Mouse (Mus musculus) CH12.LX (cell line): ENCODE data around the gene Brat1. TPM values are rescaled to one million over a fixed set of nuclear protein-coding genes. Genes with fewer than 3 reads are reported as not detected.

Experiments
- DNase-seq: peaks from one replicate; pipeline ENCODE4 v3.0.0-alpha.2; 2013; ENCODE audit errors: extremely low read depth
- H3K27ac ChIP-seq: 2 replicates; pipeline ENCODE4 v1.5.1; 2012; ENCODE audit warnings: low read depth, mild to moderate bottlenecking, control low read depth, moderate library complexity; ENCODE audit not compliant: insufficient read depth
- H3K27me3 ChIP-seq: replicated peaks from 2 replicates; pipeline ENCODE3; 2012; ENCODE audit warnings: inconsistent platforms
- H3K36me3 ChIP-seq, 2 experiments: replicated peaks in 1 of 2; 2 replicates each; pipeline versions ENCODE3 to v1.6.1; 2012; ENCODE audit warnings: inconsistent platforms in 1 of 2, low read length in 1 of 2, mild to moderate bottlenecking in 1 of 2, mixed read lengths in 1 of 2, moderate library complexity in 1 of 2; ENCODE audit not compliant: control insufficient read depth in 1 of 2, insufficient read depth in 1 of 2
- H3K4me1 ChIP-seq, 2 experiments: 2 replicates each; pipeline ENCODE4 v1.6.1; 2012; ENCODE audit warnings: inconsistent platforms in 1 of 2, moderate library complexity in 1 of 2; ENCODE audit not compliant: insufficient read depth in 2 of 2, control insufficient read depth in 1 of 2
- H3K4me2 ChIP-seq: 2 replicates; pipeline ENCODE4 v1.6.1; 2012; ENCODE audit warnings: low read depth, mild to moderate bottlenecking, control low read depth; ENCODE audit not compliant: poor library complexity, insufficient read depth, severe bottlenecking
- H3K4me3 ChIP-seq, 3 experiments: fragments of 150-350 bp in 1 of 3; sonication (generic) in 1 of 3; replicated peaks in 1 of 3; 2 replicates each; pipeline versions ENCODE3 to v1.5.1; 2011 to 2012; ENCODE audit warnings: low read depth in 2 of 3, low read length in 2 of 3, mild to moderate bottlenecking in 2 of 3, moderate library complexity in 2 of 3, control low read depth in 1 of 3, improper control_type of control experiment in 1 of 3, inconsistent platforms in 1 of 3, mixed read lengths in 1 of 3; ENCODE audit not compliant: poor library complexity in 1 of 3
- H3K79me2 ChIP-seq: replicated peaks from 2 replicates; pipeline ENCODE4 v1.6.1; 2012; ENCODE audit warnings: mild to moderate bottlenecking, moderate library complexity; ENCODE audit not compliant: control insufficient read depth, poor library complexity, insufficient read depth, severe bottlenecking; ENCODE audit errors: extremely low read depth
- H3K9ac ChIP-seq: 2 replicates; pipeline ENCODE4 v1.6.1; 2012; ENCODE audit warnings: low read depth, mild to moderate bottlenecking, control low read depth, moderate library complexity; ENCODE audit not compliant: insufficient read depth
- H3K9me3 ChIP-seq: replicated peaks from 2 replicates; pipeline ENCODE3; 2012; ENCODE audit warnings: low read length, inconsistent platforms, mixed read lengths
- BHLHE40 ChIP-seq: IDR thresholded peaks from 2 replicates; pipeline ENCODE4 v1.6.1; 2011; ENCODE audit warnings: mild to moderate bottlenecking, low read depth, low read length, improper control_type of control experiment
- CTCF ChIP-seq, 2 experiments: IDR thresholded peaks in 1 of 2; conservative IDR thresholded peaks in 1 of 2; 2 replicates each; pipeline ENCODE4 v1.5.1; 2011 to 2012; ENCODE audit warnings: low read depth in 2 of 2, low read length in 2 of 2, improper control_type of control experiment in 1 of 2, inconsistent platforms in 1 of 2, mild to moderate bottlenecking in 1 of 2, moderate library complexity in 1 of 2
- E2F4 ChIP-seq: IDR thresholded peaks from 2 replicates; pipeline ENCODE4 v1.6.1; 2011; ENCODE audit warnings: low read depth, low read length, improper control_type of control experiment; ENCODE audit not compliant: insufficient replicate concordance
- ELF1 ChIP-seq: IDR thresholded peaks from 2 replicates; pipeline ENCODE4 v1.6.1; 2014; ENCODE audit warnings: low read depth, mild to moderate bottlenecking, inconsistent platforms, low read length, improper control_type of control experiment
- ETS1 ChIP-seq: conservative IDR thresholded peaks from 2 replicates; pipeline ENCODE4 v1.6.1; 2012; ENCODE audit warnings: low read depth, mild to moderate bottlenecking, inconsistent platforms, low read length, improper control_type of control experiment, moderate library complexity
- HCFC1 ChIP-seq: IDR thresholded peaks from 2 replicates; pipeline ENCODE4 v1.6.1; 2012; ENCODE audit warnings: low read depth, mild to moderate bottlenecking, inconsistent platforms, low read length, improper control_type of control experiment
- JUN ChIP-seq: IDR thresholded peaks from 2 replicates; pipeline ENCODE4 v1.6.1; 2011; ENCODE audit warnings: low read depth, mild to moderate bottlenecking, low read length, improper control_type of control experiment, moderate library complexity; ENCODE audit not compliant: insufficient read depth
- JUND ChIP-seq: conservative IDR thresholded peaks from 2 replicates; pipeline ENCODE4 v1.6.1; 2011; ENCODE audit warnings: low read depth, low read length, improper control_type of control experiment
- MAFK ChIP-seq: IDR thresholded peaks from 2 replicates; pipeline ENCODE4 v1.6.1; 2011; ENCODE audit warnings: low read length, improper control_type of control experiment; ENCODE audit not compliant: insufficient replicate concordance
- MAX ChIP-seq: IDR thresholded peaks from 2 replicates; pipeline ENCODE4 v1.6.1; 2011; ENCODE audit warnings: low read length, improper control_type of control experiment
- NRF1 ChIP-seq: IDR thresholded peaks from 2 replicates; pipeline ENCODE4 v1.6.1; 2014; ENCODE audit warnings: low read depth, mild to moderate bottlenecking, inconsistent platforms, low read length, improper control_type of control experiment, moderate library complexity
- POLR2A ChIP-seq: IDR thresholded peaks from 2 replicates; pipeline ENCODE4 v1.6.1; 2011; ENCODE audit warnings: low read depth, mild to moderate bottlenecking, improper control_type of control experiment, low read length
- RAD21 ChIP-seq: IDR thresholded peaks from 2 replicates; pipeline ENCODE4 v1.6.1; 2011; ENCODE audit warnings: low read depth, mild to moderate bottlenecking, low read length, improper control_type of control experiment, moderate library complexity
- TCF12 ChIP-seq: IDR thresholded peaks from 2 replicates; pipeline ENCODE4 v1.6.1; 2014; ENCODE audit warnings: low read depth, mild to moderate bottlenecking, inconsistent platforms, low read length, improper control_type of control experiment
- UBTF ChIP-seq: IDR thresholded peaks from 2 replicates; pipeline ENCODE4 v1.6.1; 2012; ENCODE audit warnings: low read depth, mild to moderate bottlenecking, inconsistent platforms, low read length, improper control_type of control experiment, moderate library complexity
- USF1 ChIP-seq: IDR thresholded peaks from 2 replicates; pipeline ENCODE4 v1.6.1; 2014; ENCODE audit warnings: low read depth, mild to moderate bottlenecking, inconsistent platforms, low read length, improper control_type of control experiment
- ZNF384 ChIP-seq: IDR thresholded peaks from 2 replicates; pipeline ENCODE4 v1.6.1; 2012; ENCODE audit warnings: low read depth, low read length, improper control_type of control experiment, inconsistent platforms
- dilution Hi-C: fragments of 300-500 bp; cut with MboI; formaldehyde crosslinking; loops from 2 replicates; pipeline ENCODE4 v1.14.3; 2020; ENCODE audit warnings: low sequenced_read_pairs; ENCODE audit not compliant: extremely low pct_unique_long_range_greater_than_20kb, extremely low pct_ligation_motif_present
- in situ Hi-C: fragments of 300-500 bp; cut with MboI; formaldehyde crosslinking; loops from 3 replicates; pipeline ENCODE4 v1.14.3; 2019; ENCODE audit warnings: low sequenced_read_pairs, low pct_ligation_motif_present, low pct_unique_long_range_greater_than_20kb, mixed read lengths
- polyA plus RNA-seq: library from polyadenylated mRNA; unstranded; fragments of >175 nt; gene quantifications from 2 replicates; pipeline ENCODE4 v1.2.1, GENCODE M21; 2012; ENCODE audit warnings: low read depth; ENCODE audit not compliant: insufficient read length
- total RNA-seq, 2 experiments: library from RNA; depleted of rRNA; stranded (reverse); fragments of 300-350 nt in 1 of 2; fragments of >200 nt in 1 of 2; gene quantifications; 2 replicates each; pipeline ENCODE4 v1.2.3; 2012 to 2014

Gene Brat1
- total and polyA plus RNA-seq, 3 experiments, result 9.8 to 15.0 (median 10.9) TPM

DNA sequence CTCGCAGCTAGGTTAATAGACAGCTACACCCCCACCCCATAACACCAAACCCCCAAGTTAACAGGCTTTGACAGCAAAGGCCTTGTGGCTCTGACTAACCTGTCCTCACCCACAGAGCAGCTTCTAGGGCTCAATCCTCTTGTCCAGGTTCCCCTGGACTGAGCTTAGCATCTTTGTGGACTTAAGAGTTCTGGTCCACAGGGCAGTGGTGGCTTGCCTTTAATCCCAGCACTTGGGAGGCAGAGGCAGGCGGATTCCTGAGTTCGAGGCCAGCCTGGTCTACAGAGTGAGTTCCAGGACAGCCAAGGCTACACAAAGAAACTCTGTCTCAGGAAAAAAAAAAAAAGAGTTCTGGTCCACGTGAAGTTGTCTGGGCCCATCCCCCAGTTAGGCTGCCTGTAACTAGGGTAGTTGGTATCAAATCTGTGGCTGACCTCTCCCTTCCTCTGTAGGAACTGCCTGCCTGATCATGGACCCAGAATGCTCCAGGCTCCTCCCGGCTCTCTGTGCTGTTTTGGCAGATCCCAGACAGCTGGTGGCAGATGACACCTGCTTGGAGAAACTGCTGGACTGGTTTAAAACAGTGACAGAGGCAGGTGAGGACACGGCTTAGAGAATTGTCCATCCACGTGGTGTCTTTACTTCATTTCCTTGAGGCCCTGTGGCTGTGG, 825 bp downstream of the Brat1 start:
- peak overlapping the region; percentile 79 for H3K4me2 ChIP-seq
- dilution Hi-C loops (no loop called here), in situ Hi-C loops (loop anchor here (5.0 kb wide), 1 partner anchor 37 kb away; no protein-coding TSS in a partner anchor)
- no peaks in the 10 kb centered on the region for H3K79me2 ChIP-seq
- H3K9me3 ChIP-seq, result no peaks in the 10 kb centered on the region
- no peak for DNase-seq
- H3K27me3 ChIP-seq, result no peaks in the 10 kb centered on the region
- H3K9ac ChIP-seq, result peak overlapping the region; percentile 69
- H3K27ac ChIP-seq, result 0 out of 2 replicates have a peak overlapping the region, but pooled peaks have one; percentile 24
- H3K4me3 ChIP-seq, result peak overlapping the region; percentile 66 to 77 (median 69)
- peaks cover 7 to 38% of the 10 kb centered on the region in 2 experiments for H3K36me3 ChIP-seq
- peak; percentile 16; the same call in 1 of the 2 replicates for TF ChIP-seq MAX
- TF ChIP-seq ETS1, result no peak
- TF ChIP-seq CTCF (conservative IDR thresholded peaks at IDR 0.05 in 1 of 2, IDR thresholded peaks at IDR 0.05 in 1 of 2; ENCODE audit: low read depth in 2 of 2, low read length in 2 of 2), result peak in 1 of 2 experiments; percentile 0; a peak in 1 of 4 replicates
- TF ChIP-seq, all 38 proteins: peak for 2
- peaks cover 7 to 37% of the 10 kb centered on the region in 2 experiments; a peak in 3 of 4 replicates for H3K4me1 ChIP-seq

DNA sequence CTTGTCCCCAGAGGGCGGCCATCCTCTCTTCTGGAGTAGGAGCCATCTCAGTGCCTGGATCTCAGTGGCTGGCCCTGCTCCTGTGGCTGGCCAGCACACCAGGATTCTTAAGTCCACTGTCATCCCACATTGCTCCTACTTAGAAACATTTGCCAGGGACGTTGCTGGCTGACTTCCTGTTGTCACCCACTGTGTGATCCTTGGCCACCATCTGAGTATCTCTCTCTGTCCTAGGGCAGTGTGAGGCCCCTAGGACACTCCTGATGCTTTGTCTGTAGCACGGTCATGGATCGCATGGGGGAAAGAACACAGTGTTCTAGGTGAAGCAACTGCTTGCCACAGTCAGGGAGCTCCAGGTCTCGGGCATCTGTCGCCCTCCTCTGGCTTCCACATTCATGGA, 5.5 kb downstream of the Brat1 start:
- Histone ChIP-seq H3K9ac (no peak overlapping the region), H3K4me3 (no peak overlapping the region), H3K79me2 (no peaks in the 10 kb centered on the region), H3K27me3 (no peaks in the 10 kb centered on the region), H3K27ac (no peak overlapping the region), H3K9me3 (no peaks in the 10 kb centered on the region), H3K4me2 (no peak overlapping the region), H3K36me3 (peaks cover 48 to 85% of the 10 kb centered on the region in 2 experiments), H3K4me1 (peaks cover 4 to 26% of the 10 kb centered on the region in 2 experiments; a peak in 2 of 4 replicates)
- in situ Hi-C loops, result no loop called here
- TF ChIP-seq TCF12 (no peak), ZNF384 (no peak), JUND (no peak), E2F4 (no peak), JUN (no peak), ETS1 (no peak), NRF1 (no peak), MAFK (no peak), BHLHE40 (no peak), POLR2A (no peak), CTCF (conservative IDR thresholded peaks at IDR 0.05 in 1 of 2, IDR thresholded peaks at IDR 0.05 in 1 of 2; ENCODE audit: low read depth in 2 of 2, low read length in 2 of 2) (no peak), HCFC1 (no peak), RAD21 (no peak), USF1 (no peak), UBTF (no peak), ELF1 (no peak)
- dilution Hi-C loops, result no loop called here
- no peak for DNase-seq
